Comparison of ENCODE assay signal across 8 mouse cellular contexts in the genomic region with DNA sequence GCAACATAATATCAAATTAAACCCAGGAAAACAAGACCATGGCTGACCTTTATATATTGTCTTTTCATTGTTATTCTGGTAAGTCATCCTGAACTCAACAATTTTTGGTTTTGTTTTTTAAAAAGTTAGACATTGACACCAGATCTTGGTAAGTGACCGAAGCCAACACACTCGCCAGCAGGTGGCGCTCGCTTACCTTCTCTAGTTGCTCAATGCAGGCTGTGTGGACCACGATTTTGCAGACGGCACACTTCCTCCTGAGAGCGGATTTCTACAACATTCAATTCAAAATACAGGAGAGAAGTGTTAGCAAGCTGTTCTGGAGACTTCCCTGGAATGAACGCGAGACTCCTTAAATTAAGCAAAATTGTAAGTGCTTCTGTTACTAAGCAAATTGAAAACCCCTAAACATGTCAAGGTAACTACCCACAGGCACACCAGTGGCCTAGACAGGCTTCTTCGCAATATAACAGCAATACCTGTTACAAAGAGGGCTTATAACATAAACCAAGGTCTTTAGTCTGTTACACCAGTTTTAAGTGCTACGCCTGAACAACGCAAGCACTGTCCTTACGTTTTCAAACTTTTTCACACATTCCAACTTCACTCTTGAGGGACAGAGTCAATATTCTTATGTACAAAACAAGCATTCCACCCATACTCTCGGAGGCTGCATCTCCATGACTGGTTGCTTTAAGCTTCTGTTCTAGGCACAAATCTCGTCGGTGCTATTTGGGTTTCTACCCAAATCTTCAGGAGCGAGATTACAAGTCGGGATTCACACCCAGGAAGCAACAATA.
A peak's percentile ranks its signal among the peaks of the same experiment; 100 is the strongest.
DNase-seq lines count a peak whose midpoint lies in the region; ATAC-seq and TF ChIP-seq lines count a peak whose summit lies in the region.

No protein-coding gene starts in this region.

- no peak overlapping the region for H3K27ac ChIP-seq in bone marrow, adult 2 months (ENCODE audit: control insufficient read depth, insufficient read depth, low read depth, low read length, poor library complexity)
- H3K27ac ChIP-seq in embryonic facial prominence, embryonic 15.5 days (replicated peaks), result peak overlapping the region; percentile 59
- H3K27ac ChIP-seq in heart, embryonic 12.5 days (ENCODE audit: poor library complexity, severe bottlenecking), result peak overlapping the region; percentile 84; the same call in 1 of the 2 replicates
- H3K27ac ChIP-seq in kidney, embryonic 16.5 days (ENCODE audit: low read length), result no peak overlapping the region
- no peak overlapping the region for H3K27ac ChIP-seq in liver, adult 2 months (replicated peaks; ENCODE audit: insufficient read depth, low read depth, low read length)
- H3K27ac ChIP-seq in neural tube, embryonic 11.5 days (ENCODE audit: low read depth, low read length), result no peak overlapping the region
- H3K27ac ChIP-seq in stomach, postnatal 0 days (replicated peaks), result no peak overlapping the region

- no peaks in the 10 kb centered on the region for H3K36me3 ChIP-seq in embryonic facial prominence, embryonic 15.5 days
- no peaks in the 10 kb centered on the region for H3K36me3 ChIP-seq in heart, embryonic 12.5 days
- H3K36me3 ChIP-seq in kidney, embryonic 16.5 days (ENCODE audit: insufficient read depth, low read length), result no peaks in the 10 kb centered on the region
- H3K36me3 ChIP-seq in liver, adult 2 months (ENCODE audit: control insufficient read depth, insufficient read depth, low read length), result no peaks in the 10 kb centered on the region
- H3K36me3 ChIP-seq in neural tube, embryonic 11.5 days (ENCODE audit: control insufficient read depth, insufficient read depth, low read length), result no peaks in the 10 kb centered on the region
- H3K36me3 ChIP-seq in stomach, postnatal 0 days (ENCODE audit: control insufficient read depth, insufficient read depth, low read length), result no peaks in the 10 kb centered on the region

- no peaks in the 10 kb centered on the region for H3K79me2 ChIP-seq in liver, adult 2 months (ENCODE audit: control insufficient read depth, insufficient read depth, low read length)

- peak; percentile 95 for TF ChIP-seq CTCF in bone marrow, adult 2 months (IDR thresholded peaks at IDR 0.05; ENCODE audit: control insufficient read depth, insufficient read depth, low read length)
- TF ChIP-seq CTCF in liver, adult 2 months (IDR thresholded peaks at IDR 0.05; ENCODE audit: low read depth, low read length), result peak; percentile 94
- TF ChIP-seq CTCF in stomach, postnatal 0 days (IDR thresholded peaks at IDR 0.05; ENCODE audit: low read depth), result peak; percentile 98

- no peaks in the 10 kb centered on the region for H3K9me3 ChIP-seq in embryonic facial prominence, embryonic 15.5 days (replicated peaks)
- no peaks in the 10 kb centered on the region for H3K9me3 ChIP-seq in heart, embryonic 12.5 days (replicated peaks)
- no peaks in the 10 kb centered on the region for H3K9me3 ChIP-seq in kidney, embryonic 16.5 days (ENCODE audit: low read length)
- H3K9me3 ChIP-seq in neural tube, embryonic 11.5 days (ENCODE audit: control insufficient read depth, low read length), result no peaks in the 10 kb centered on the region
- no peaks in the 10 kb centered on the region for H3K9me3 ChIP-seq in stomach, postnatal 0 days (ENCODE audit: control insufficient read depth, low read length)

- no peaks in the 10 kb centered on the region for H3K4me1 ChIP-seq in bone marrow, adult 2 months (ENCODE audit: control insufficient read depth, insufficient read depth, low read length)
- H3K4me1 ChIP-seq in embryonic facial prominence, embryonic 15.5 days, result no peaks in the 10 kb centered on the region
- H3K4me1 ChIP-seq in heart, embryonic 12.5 days (replicated peaks), result peaks cover 7% of the 10 kb centered on the region; the same call in 1 of the 2 replicates
- no peaks in the 10 kb centered on the region; the same call in 1 of the 2 replicates for H3K4me1 ChIP-seq in kidney, embryonic 16.5 days (ENCODE audit: insufficient read depth, low read length)
- no peaks in the 10 kb centered on the region for H3K4me1 ChIP-seq in liver, adult 2 months (ENCODE audit: control insufficient read depth, insufficient read depth, low read length)
- no peaks in the 10 kb centered on the region for H3K4me1 ChIP-seq in neural tube, embryonic 11.5 days (ENCODE audit: control insufficient read depth, insufficient read depth, low read length)
- H3K4me1 ChIP-seq in stomach, postnatal 0 days (replicated peaks; ENCODE audit: control insufficient read depth, insufficient read depth), result no peaks in the 10 kb centered on the region

- TF ChIP-seq POLR2A in bone marrow, adult 2 months (IDR thresholded peaks at IDR 0.05; ENCODE audit: borderline replicate concordance, control insufficient read depth, low read depth, low read length), result no peak
- TF ChIP-seq POLR2A in liver, adult 2 months (IDR thresholded peaks at IDR 0.05; ENCODE audit: extremely low read depth, insufficient read depth, low read length), result no peak

- 0 out of 2 replicates have a peak, but pooled peaks cover 3% of the 10 kb centered on the region for H3K27me3 ChIP-seq in embryonic facial prominence, embryonic 15.5 days
- no peaks in the 10 kb centered on the region for H3K27me3 ChIP-seq in heart, embryonic 12.5 days (replicated peaks)
- H3K27me3 ChIP-seq in kidney, embryonic 16.5 days (ENCODE audit: insufficient read depth, low read length), result no peaks in the 10 kb centered on the region
- no peaks in the 10 kb centered on the region for H3K27me3 ChIP-seq in liver, adult 2 months (ENCODE audit: control insufficient read depth, insufficient read depth, low read length)
- no peaks in the 10 kb centered on the region for H3K27me3 ChIP-seq in neural tube, embryonic 11.5 days (ENCODE audit: control insufficient read depth, insufficient read depth, low read length)
- no peaks in the 10 kb centered on the region for H3K27me3 ChIP-seq in stomach, postnatal 0 days (ENCODE audit: control insufficient read depth, insufficient read depth, low read length)

- WGBS in bone marrow, adult 2 months, result 46% methylated on average over 18 of the region's 18 CpGs
- 46% methylated on average over 18 of the region's 18 CpGs for WGBS in embryonic facial prominence, embryonic 15.5 days
- WGBS in heart, embryonic 12.5 days, result 44% methylated on average over 18 of the region's 18 CpGs
- WGBS in kidney, embryonic 16.5 days, result 49% methylated on average over 18 of the region's 18 CpGs
- WGBS in liver, adult 2 months, result 44% methylated on average over 18 of the region's 18 CpGs
- WGBS in neural tube, embryonic 11.5 days, result 53% methylated on average over 18 of the region's 18 CpGs
- WGBS in stomach, postnatal 0 days, result 42% methylated on average over 18 of the region's 18 CpGs

- no peak overlapping the region for H3K9ac ChIP-seq in embryonic facial prominence, embryonic 15.5 days
- H3K9ac ChIP-seq in heart, embryonic 12.5 days, result no peak overlapping the region; the same call in 1 of the 2 replicates
- H3K9ac ChIP-seq in kidney, embryonic 16.5 days (replicated peaks; ENCODE audit: low read length), result no peak overlapping the region
- no peak overlapping the region for H3K9ac ChIP-seq in liver, adult 2 months (ENCODE audit: low read depth, low read length)
- H3K9ac ChIP-seq in neural tube, embryonic 11.5 days (ENCODE audit: low read length), result no peak overlapping the region
- no peak overlapping the region for H3K9ac ChIP-seq in stomach, postnatal 0 days (ENCODE audit: low read length)

- no peak for TF ChIP-seq EP300 in stomach, postnatal 0 days (optimal IDR thresholded peaks at IDR 0.05)

- no peak overlapping the region for H3K4me3 ChIP-seq in bone marrow, adult 2 months (replicated peaks; ENCODE audit: control insufficient read depth, low read depth, low read length)
- H3K4me3 ChIP-seq in embryonic facial prominence, embryonic 15.5 days (replicated peaks), result peak overlapping the region; percentile 30
- no peak overlapping the region for H3K4me3 ChIP-seq in heart, embryonic 12.5 days
- no peak overlapping the region for H3K4me3 ChIP-seq in kidney, embryonic 16.5 days (ENCODE audit: low read length)
- H3K4me3 ChIP-seq in liver, adult 2 months (ENCODE audit: insufficient read depth, low read depth, low read length), result no peak overlapping the region
- no peak overlapping the region for H3K4me3 ChIP-seq in neural tube, embryonic 11.5 days (ENCODE audit: low read depth, low read length)
- H3K4me3 ChIP-seq in stomach, postnatal 0 days (ENCODE audit: low read depth, low read length), result no peak overlapping the region

- DNase-seq in 416B (ENCODE audit: low read depth), result peak; percentile 72
- peak; percentile 46 for DNase-seq in liver, adult 2 months (ENCODE audit: extremely low read depth, low read depth, low spot score)
- DNase-seq in neural tube, embryonic 11.5 days (ENCODE audit: low spot score), result peak; percentile 86
- DNase-seq in stomach, postnatal 0 days (ENCODE audit: low spot score), result peak; percentile 86

- peak overlapping the region; percentile 43 for H3K4me2 ChIP-seq in embryonic facial prominence, embryonic 15.5 days (replicated peaks)
- H3K4me2 ChIP-seq in heart, embryonic 12.5 days, result no peak overlapping the region
- H3K4me2 ChIP-seq in kidney, embryonic 16.5 days (replicated peaks; ENCODE audit: low read depth, low read length), result 0 out of 2 replicates have a peak overlapping the region, but pooled peaks have one; percentile 33
- no peak overlapping the region for H3K4me2 ChIP-seq in neural tube, embryonic 11.5 days (ENCODE audit: low read depth)
- H3K4me2 ChIP-seq in stomach, postnatal 0 days (replicated peaks; ENCODE audit: low read depth), result no peak overlapping the region

- ATAC-seq in embryonic facial prominence, embryonic 15.5 days (ENCODE audit: insufficient number of reproducible peaks, low FRiP score, low TSS enrichment, low read depth), result peak; percentile 69; the same call in 1 of the 2 replicates
- ATAC-seq in heart, embryonic 12.5 days (ENCODE audit: insufficient number of reproducible peaks, low FRiP score), result no peak
- ATAC-seq in kidney, embryonic 16.5 days (ENCODE audit: low FRiP score, low TSS enrichment), result 0 out of 2 replicates have a peak, but pooled peaks have one; percentile 78
- ATAC-seq in neural tube, embryonic 11.5 days (ENCODE audit: insufficient read depth, low FRiP score, low TSS enrichment), result no peak
- peak; percentile 69; the same call in 1 of the 2 replicates for ATAC-seq in stomach, postnatal 0 days (ENCODE audit: low FRiP score, low TSS enrichment)

Comparison
In these comparisons a context has a peak if more than half of its experiments do, and no peak if none do; other contexts are left out.
1. H3K27ac ChIP-seq: peak in embryonic facial prominence, embryonic 15.5 days (single experiment) and heart, embryonic 12.5 days (single experiment); none in bone marrow, adult 2 months (single experiment), kidney, embryonic 16.5 days (single experiment), liver, adult 2 months (single experiment), neural tube, embryonic 11.5 days (single experiment) and stomach, postnatal 0 days (single experiment).
2. ATAC-seq: peak in embryonic facial prominence, embryonic 15.5 days (single experiment), kidney, embryonic 16.5 days (single experiment) and stomach, postnatal 0 days (single experiment); none in heart, embryonic 12.5 days (single experiment) and neural tube, embryonic 11.5 days (single experiment).
3. H3K4me2 ChIP-seq: peak in embryonic facial prominence, embryonic 15.5 days (single experiment) and kidney, embryonic 16.5 days (single experiment); none in heart, embryonic 12.5 days (single experiment), neural tube, embryonic 11.5 days (single experiment) and stomach, postnatal 0 days (single experiment).
4. Peak in every context shown above with its lines, with median percentiles within 50 percentile points of each other: DNase-seq and CTCF ChIP-seq.